Mouse (Mus musculus) heart, adult 11 months (tissue): ENCODE measurements around the gene Olfr1143.

Source experiments
- DNase-seq: peaks from one replicate; pipeline ENCODE4 v3.0.0; 2022

The Olfr1143 gene

DNA sequence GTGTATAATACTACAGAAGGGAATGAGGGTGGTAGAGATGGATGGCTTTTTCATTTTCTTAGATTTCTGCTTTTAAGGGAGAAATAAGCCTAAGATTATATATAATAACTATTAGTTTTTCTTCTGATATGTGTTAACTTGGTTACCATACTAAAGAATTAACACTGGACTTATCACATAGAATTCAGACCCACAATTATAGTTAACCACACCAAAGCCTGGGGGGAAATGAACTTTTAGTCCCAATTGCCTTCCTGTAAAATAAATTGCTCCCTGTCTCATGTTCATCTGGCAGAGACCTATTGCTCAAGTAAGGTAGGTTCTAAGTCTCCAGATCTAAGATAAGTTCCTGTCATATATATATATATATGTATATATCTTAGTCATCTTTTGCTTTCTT is at the start of gene Olfr1143:
TSS of gene Olfr1143 (plus strand) at position 301 of the 400 bp plus-strand sequence.
- no peak for DNase-seq

DNA sequence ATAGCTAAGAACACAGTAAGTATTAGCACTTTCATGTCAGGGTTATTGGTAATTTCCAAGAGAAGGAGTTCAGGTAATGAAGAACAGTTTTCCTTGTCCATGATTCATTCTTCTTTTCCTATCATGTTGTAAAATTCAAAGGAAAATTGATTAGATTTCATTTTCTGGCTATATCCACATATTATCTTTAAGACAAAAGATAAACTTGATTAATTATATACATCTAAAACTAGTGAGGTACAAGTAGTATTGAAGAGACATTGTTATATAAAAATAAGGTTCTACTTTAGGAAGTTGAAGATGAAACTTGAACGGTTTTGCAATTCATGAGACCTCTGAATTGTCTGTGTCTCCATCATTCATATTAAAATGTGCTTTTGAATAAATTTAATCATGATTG is 46.5 kb upstream of the Olfr1143 start, which contains the start of gene Olfr1141:
TSS of gene Olfr1141 (minus strand) at position 101 of the 400 bp plus-strand sequence.
- DNase-seq: no peak

DNA sequence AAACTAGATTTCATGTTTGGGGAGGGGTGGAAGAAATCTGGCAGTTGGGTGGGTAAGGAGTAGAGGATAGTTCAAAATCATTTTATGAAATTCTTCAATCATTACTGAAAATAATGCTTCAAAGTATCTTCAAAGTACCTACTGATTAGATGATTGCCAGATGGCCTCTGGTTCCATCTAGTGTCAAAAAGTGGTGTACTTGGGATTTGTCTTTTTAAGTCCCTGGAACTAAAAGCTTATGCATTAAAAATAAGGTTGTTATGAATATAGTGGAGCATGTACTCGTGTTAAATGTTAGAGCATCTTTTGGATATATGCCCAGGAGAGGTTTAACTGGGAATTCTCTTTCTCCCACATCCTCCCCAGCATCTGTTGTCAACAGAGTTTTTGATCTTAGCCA is 24.2 kb upstream of the Olfr1143 start:
- no peak for DNase-seq

DNA sequence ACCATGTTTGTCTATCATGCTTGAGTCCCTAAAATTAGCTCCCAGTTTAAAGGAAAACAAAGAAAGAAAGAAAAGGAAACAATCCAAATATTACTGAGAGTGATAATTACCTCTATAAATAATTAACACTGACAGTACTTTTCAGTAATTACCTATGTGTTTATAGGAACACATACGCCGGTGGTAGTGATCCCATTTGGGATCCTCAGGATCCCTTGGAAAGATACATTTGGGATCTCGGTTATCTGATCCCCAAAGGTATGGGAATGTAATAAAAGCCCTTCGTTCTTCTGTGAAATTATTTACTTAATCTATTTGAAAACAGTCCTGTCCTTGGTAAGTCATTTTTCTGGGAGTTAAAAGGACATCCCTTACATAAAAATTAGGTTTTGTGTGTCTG is 21.2 kb upstream of the Olfr1143 start, which contains the start of gene Olfr152:
TSS of gene Olfr152 (plus strand) at position 301 of the 400 bp plus-strand sequence.
- DNase-seq: no peak

DNA sequence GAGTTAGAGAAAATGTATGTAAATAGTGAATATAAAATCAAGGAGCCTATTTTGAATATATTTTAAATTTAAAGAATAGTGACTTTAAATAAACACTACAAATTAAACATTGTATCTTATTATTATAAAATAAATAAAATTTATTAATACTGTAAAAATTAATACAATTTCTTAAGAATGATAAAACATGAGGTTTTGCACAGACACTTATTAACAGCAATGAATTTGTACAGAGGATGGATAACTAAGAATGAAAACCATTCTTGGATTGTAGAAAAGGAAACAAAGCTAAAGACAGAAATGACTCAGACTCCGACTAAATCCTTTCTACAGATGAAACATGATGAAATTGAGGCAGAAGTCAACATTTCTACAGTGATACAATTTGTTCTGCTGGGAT is 9.1 kb downstream of the Olfr1143 start, which contains the start of gene Olfr1145:
TSS of gene Olfr1145 (plus strand) at position 301 of the 400 bp plus-strand sequence.
- DNase-seq: no peak

DNA sequence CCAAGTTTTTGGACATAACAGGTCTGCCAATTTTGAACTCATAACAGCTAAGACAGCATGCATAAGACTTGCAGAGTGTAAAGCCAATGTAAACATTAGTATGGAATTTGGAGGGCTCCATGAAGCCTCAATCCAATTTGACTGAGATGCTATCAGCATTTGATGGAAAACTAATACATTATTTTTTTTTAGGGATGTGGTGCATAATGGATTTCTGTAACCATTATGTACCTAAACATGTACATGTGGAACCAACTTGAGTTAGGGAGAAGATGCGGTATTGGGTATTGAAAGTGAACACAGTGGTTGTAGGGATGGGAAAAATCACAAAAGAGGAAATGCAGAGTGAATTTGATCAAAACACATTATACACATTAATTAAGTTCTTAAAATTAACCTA is 29.8 kb downstream of the Olfr1143 start, which contains the start of gene Olfr1148:
TSS of gene Olfr1148 (plus strand) at position 301 of the 400 bp plus-strand sequence.
- DNase-seq: no peak

DNA sequence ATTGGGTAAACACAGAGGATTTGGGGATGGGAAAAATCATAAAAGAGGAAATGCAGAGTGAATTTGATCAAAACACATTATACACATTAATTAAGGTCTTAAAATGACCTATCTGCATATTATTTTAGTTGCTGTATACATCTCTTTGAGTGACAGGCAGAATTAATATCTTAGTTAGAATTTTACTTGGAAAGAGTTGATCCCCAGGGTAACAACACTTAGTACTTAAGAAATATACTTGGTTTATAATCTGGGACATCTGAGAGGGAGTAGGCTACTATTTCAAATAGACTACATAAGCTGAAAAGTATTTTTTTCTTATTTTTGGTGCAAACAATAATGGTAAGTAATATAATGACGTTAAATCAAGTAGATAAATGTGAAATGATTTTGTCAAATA is 43.3 kb downstream of the Olfr1143 start, which contains the start of gene Olfr1150-ps1:
TSS of gene Olfr1150-ps1 (plus strand) at position 301 of the 400 bp plus-strand sequence.
- no peak for DNase-seq
